Mouse (Mus musculus) pancreas, adult 10 weeks (tissue): ENCODE results near the gene Scamp4. TPM values are rescaled to one million over a fixed set of nuclear protein-coding genes. Genes with fewer than 3 reads are reported as not detected.

Experiments used
- polyA plus RNA-seq: library from polyadenylated mRNA; stranded (reverse); fragments of 350-450 nt; fragmentation: Illumina TruSeq; extraction: RNeasy Lipid Tissue Mini Kit (QIAGEN cat#74804); gene quantifications from one replicate; pipeline ENCODE4 v1.2.3, GENCODE M21; 2015; ENCODE audit warnings: low read depth, low replicate concordance; ENCODE audit not compliant: insufficient read depth

The Scamp4 gene
- 17.1 TPM for polyA plus RNA-seq

GRCm38 (mm10) chr10:80602698-80603325, at the start of gene Scamp4, which contains the start of gene Adat3:
Scamp4 (plus strand) TSS chr10:80602872.
Adat3 (plus strand) TSS chr10:80602880.

GRCm38 (mm10) chr10:80561116-80561944, 41.3 kb upstream of the Scamp4 start, which contains the start of gene Rexo1:
Rexo1 (minus strand) TSS chr10:80561560.

GRCm38 (mm10) chr10:80577195-80578130, 25.2 kb upstream of the Scamp4 start, which contains the start of gene Klf16:
Klf16 (minus strand) TSS chr10:80577321.

GRCm38 (mm10) chr10:80589879-80590854, 12.5 kb upstream of the Scamp4 start, which contains the start of gene Abhd17a:
Abhd17a (minus strand) TSS chr10:80590341.

GRCm38 (mm10) chr10:80605721-80606120, 3.0 kb downstream of the Scamp4 start, which contains the start of gene Gm49322:
Gm49322 (plus strand) TSS chr10:80606021.

GRCm38 (mm10) chr10:80622661-80623456, 20.2 kb downstream of the Scamp4 start, which contains the start of gene Csnk1g2:
Csnk1g2 (plus strand) TSS chr10:80622838.

GRCm38 (mm10) chr10:80656863-80657623, 54.4 kb downstream of the Scamp4 start, which contains the start of gene Btbd2:
Btbd2 (minus strand) TSS chr10:80657071.

Other genes starting within 250 kb of the Scamp4 start
- gene Plk5, start 246.4 kb upstream of the Scamp4 start, polyA plus RNA-seq, result 0.61 TPM
- gene Mex3d, start 215.2 kb upstream of the Scamp4 start, polyA plus RNA-seq, result 1.3 TPM
- 25.4 TPM for gene Mbd3, start 203.3 kb upstream of the Scamp4 start, polyA plus RNA-seq
- gene Uqcr11, start 196.0 kb upstream of the Scamp4 start, polyA plus RNA-seq, result 156 TPM
- gene Tcf3, start 169.2 kb upstream of the Scamp4 start, polyA plus RNA-seq, result 9.6 TPM
- not detected for gene Onecut3, start 108.0 kb upstream of the Scamp4 start, polyA plus RNA-seq
- not detected for gene Atp8b3, start 63.7 kb upstream of the Scamp4 start, polyA plus RNA-seq
- gene Rexo1, start 41.3 kb upstream of the Scamp4 start, polyA plus RNA-seq, result 6.7 TPM
- gene Klf16, start 25.6 kb upstream of the Scamp4 start, polyA plus RNA-seq, result 3.2 TPM
- gene Abhd17a, start 12.5 kb upstream of the Scamp4 start, polyA plus RNA-seq, result 20.8 TPM
- gene Adat3, start within 50 bp of the Scamp4 start, polyA plus RNA-seq, result not detected
- gene Gm49322, start 3.1 kb downstream of the Scamp4 start, polyA plus RNA-seq, result 1.0 TPM
- gene Csnk1g2, start 20.0 kb downstream of the Scamp4 start, polyA plus RNA-seq, result 47.7 TPM
- 7.6 TPM for gene Btbd2, start 54.2 kb downstream of the Scamp4 start, polyA plus RNA-seq
- gene Mknk2, start 75.2 kb downstream of the Scamp4 start, polyA plus RNA-seq, result 15.8 TPM
- gene Mob3a, start 99.1 kb downstream of the Scamp4 start, polyA plus RNA-seq, result 3.8 TPM
- gene Izumo4, start 99.3 kb downstream of the Scamp4 start, polyA plus RNA-seq, result 24.6 TPM
- 48.4 TPM for gene Ap3d1, start 139.4 kb downstream of the Scamp4 start, polyA plus RNA-seq
- 7.8 TPM for gene Dot1l, start 152.3 kb downstream of the Scamp4 start, polyA plus RNA-seq
- gene Sf3a2, start 195.3 kb downstream of the Scamp4 start, polyA plus RNA-seq, result 9.5 TPM
- 17.7 TPM for gene Plekhj1, start 195.8 kb downstream of the Scamp4 start, polyA plus RNA-seq
- not detected for gene Amh, start 202.4 kb downstream of the Scamp4 start, polyA plus RNA-seq
- gene Jsrp1, start 210.6 kb downstream of the Scamp4 start, polyA plus RNA-seq, result not detected
- gene Oaz1, start 223.8 kb downstream of the Scamp4 start, polyA plus RNA-seq, result 185 TPM
- gene Lingo3, start 241.2 kb downstream of the Scamp4 start, polyA plus RNA-seq, result not detected